Mouse (Mus musculus) gastrocnemius, adult 2 months (tissue): ENCODE results near the gene Pafah1b2. TPM values are rescaled to one million over a fixed set of nuclear protein-coding genes. Genes with fewer than 3 reads are reported as not detected.

Experiments used
- DNase-seq: peaks from one replicate; pipeline ENCODE4 v3.0.0; 2022
- H3K27ac ChIP-seq: fragments of 200-600 bp; 2 replicates; pipeline ENCODE4 v1.8.1; 2022; ENCODE audit warnings: mild to moderate bottlenecking
- H3K4me3 ChIP-seq: fragments of 200-600 bp; 2 replicates; pipeline ENCODE4 v1.8.1; 2022; ENCODE audit warnings: mild to moderate bottlenecking, moderate library complexity
- CTCF ChIP-seq: fragments of 200-600 bp; IDR thresholded peaks from 2 replicates; pipeline ENCODE4 v1.8.1; 2022; ENCODE audit warnings: antibody characterized with exemption, mild to moderate bottlenecking, moderate library complexity
- intact Hi-C: fragments of 180-260 bp; cut with DNase I; formaldehyde crosslinking; loops from one replicate; pipeline ENCODE4 v1.15.1; 2025
- long read RNA-seq, 2 experiments: library from polyadenylated mRNA; stranded (forward); transcript quantifications; one replicate each; pipeline ENCODE4 v2.0.0; 2021
- total RNA-seq, 2 experiments: library from RNA; stranded (reverse); gene quantifications; 2 replicates each; pipeline ENCODE4 v1.2.3; 2021

Pafah1b2 gene
- 10 to 100 TPM; 28.0 to 29.5 TPM for total RNA-seq
- long read RNA-seq, experiment 1, full-length matches to known transcripts: 42 of 44 reads
- long read RNA-seq, experiment 1, partial matches to known transcripts: 0 of 44 reads
- long read RNA-seq, experiment 1, other reads (novel, unspliced or antisense): 2 of 44 reads
- long read RNA-seq, experiment 2, full-length matches to known transcripts: 28 of 38 reads
- long read RNA-seq, experiment 2, partial matches to known transcripts: 0 of 38 reads
- long read RNA-seq, experiment 2, other reads (novel, unspliced or antisense): 10 of 38 reads

DNA sequence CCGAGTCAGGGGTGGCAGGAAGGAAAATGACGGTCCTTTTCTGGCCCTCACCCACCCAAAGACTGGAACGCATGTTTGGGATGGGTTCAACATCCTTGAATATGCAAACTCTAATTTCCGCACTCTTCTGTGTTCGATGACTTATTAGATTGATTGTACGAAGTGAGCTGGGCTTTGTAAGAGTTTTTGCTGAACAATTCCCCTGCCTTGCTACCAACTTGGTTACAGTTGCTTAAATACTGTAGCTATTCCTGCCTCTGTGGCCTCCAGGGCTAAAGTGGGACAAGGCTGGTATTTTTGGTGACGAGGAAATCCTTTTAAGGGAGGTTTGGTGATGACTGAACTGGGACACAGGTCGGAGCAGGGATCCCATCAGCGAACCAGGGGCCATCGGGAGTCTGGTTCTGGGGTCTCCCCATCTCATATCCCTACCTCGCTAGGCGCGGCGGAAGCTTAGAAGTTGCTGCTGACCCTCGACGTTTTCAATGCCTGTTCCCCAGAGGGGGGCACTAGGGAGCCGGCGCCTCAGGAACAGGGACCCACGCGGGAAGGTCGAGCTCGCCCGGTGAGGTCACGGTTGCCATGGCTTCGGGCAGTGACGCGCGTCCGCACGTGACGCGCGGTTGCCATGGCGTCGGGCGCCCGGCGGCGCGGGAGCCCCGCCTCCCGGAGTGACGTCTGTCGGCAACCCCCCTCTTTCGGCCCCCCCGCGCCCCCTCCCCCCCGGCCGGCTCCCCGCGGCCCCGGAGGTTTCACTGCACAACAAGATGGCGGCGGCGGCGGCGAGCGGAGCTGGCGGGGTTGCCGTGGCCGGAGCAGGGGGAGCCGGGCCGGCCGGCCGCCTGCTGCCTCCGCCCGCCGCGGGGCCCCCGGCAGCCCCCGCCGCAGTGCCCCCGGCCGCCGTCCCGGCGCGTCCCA lies at the start of gene Pafah1b2, which contains the start of gene Sik3:
Gene Pafah1b2, minus strand, starts transcription at position 600 of the 918 bp plus-strand sequence.
Gene Sik3, plus strand, starts transcription at position 730 of the 918 bp plus-strand sequence.
- peak; percentile 97 for DNase-seq
- intact Hi-C loops: loop anchor here (5.0 kb wide), 1 partner anchor 70 kb away; no protein-coding TSS in a partner anchor
- peak; percentile 87 for TF ChIP-seq CTCF
- Histone ChIP-seq H3K27ac (peak within 1 kb of the TSS; percentile 99), H3K4me3 (peak within 1 kb of the TSS; percentile 100)

DNA sequence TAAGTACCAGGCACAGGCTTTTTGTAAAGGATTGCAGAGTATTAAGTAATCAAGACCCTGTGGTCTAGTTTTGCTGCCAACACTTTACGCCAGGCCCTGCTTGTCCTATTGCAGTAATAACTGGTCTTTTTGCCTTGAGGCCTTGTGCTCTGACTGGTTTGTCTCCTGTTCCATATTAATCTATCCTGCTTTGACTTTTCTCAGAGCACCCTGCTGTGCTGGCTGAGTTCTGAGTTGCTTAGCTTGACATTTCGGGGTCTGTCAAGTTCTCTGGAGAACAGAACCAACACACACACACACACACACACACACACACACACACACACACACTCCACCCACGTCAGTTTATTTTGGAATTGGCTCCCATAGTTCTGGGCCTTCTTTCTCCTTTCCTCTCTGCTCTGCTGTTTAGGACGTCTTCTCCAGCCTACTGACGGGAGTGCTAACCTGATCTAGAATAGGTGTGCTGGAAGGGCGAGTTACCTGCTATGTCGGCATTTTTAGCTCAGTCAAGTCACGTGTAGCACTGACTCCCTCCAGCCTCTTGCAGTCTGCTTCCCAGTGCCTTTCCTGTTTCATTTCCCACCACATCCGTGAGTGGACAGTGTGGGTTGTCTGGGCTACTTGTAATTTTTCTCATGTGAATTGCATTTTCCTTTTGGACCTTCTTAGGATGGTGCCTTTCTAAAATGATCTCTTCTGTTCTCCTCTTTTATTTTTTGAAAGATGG lies 49.4 kb upstream of the Pafah1b2 start:
- Histone ChIP-seq H3K27ac (peak overlapping the region; percentile 56), H3K4me3 (no peak overlapping the region)
- intact Hi-C loops: no loop called here
- TF ChIP-seq CTCF: no peak
- DNase-seq: peak; percentile 48

DNA sequence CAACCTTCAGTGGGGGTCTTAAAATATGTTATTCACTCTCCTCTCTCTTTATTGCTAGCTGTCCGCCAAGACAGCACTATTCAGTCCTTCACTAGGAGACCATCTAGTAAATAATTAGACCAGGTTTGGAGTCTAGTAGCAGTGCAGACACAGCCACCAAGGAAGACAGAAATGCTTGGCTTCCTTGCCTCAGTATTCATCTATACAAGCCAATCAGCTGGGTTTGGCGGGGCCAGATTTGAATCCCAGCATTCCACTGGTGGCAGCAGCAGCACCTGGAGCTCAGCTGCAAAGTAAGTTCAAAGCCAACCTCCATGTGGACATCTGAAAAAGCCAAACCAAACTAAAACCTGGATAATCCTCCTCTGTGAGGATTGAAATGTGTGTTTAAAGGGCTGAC lies 47.8 kb upstream of the Pafah1b2 start:
- no peak overlapping the region for H3K4me3 ChIP-seq
- no peak for DNase-seq
- no peak for TF ChIP-seq CTCF
- intact Hi-C loops: no loop called here
- H3K27ac ChIP-seq: no peak overlapping the region

GRCm38 (mm10) chr9:46058065-46058464 lies 45.6 kb upstream of the Pafah1b2 start:
- DNase-seq: no peak
- no peak overlapping the region for H3K27ac ChIP-seq
- H3K4me3 ChIP-seq: no peak overlapping the region
- intact Hi-C loops: loop anchor here (2.0 kb wide), 1 partner anchor 39 kb away; no protein-coding TSS in a partner anchor
- TF ChIP-seq CTCF: no peak

GRCm38 (mm10) chr9:46053014-46053666 lies 40.6 kb upstream of the Pafah1b2 start:
- TF ChIP-seq CTCF: no peak
- no peak for DNase-seq
- Histone ChIP-seq H3K27ac (no peak overlapping the region; the same call in 1 of the 2 replicates), H3K4me3 (no peak overlapping the region)
- intact Hi-C loops: no loop called here

DNA sequence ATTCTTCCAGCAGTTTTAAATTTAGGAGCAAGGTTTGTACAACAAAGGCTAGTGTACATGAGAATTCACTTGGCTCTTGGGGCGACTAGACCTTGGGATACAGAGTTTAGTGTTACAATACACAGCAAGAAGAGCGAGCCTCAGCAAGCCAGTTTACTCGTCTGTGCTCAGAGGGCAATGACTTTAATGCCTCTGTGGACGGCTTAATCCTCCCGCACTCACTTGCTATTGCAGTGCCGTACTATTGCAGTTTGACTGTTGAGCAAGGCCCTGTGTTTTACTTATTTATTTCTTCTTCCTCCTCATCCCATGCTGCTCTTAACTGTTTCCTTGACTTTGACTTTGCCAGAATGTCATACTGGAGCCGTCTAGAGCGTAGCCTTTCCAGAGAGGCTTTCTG lies 37.7 kb upstream of the Pafah1b2 start:
- DNase-seq: no peak
- intact Hi-C loops: no loop called here
- no peak overlapping the region for H3K27ac ChIP-seq
- no peak for TF ChIP-seq CTCF
- no peak overlapping the region for H3K4me3 ChIP-seq

DNA sequence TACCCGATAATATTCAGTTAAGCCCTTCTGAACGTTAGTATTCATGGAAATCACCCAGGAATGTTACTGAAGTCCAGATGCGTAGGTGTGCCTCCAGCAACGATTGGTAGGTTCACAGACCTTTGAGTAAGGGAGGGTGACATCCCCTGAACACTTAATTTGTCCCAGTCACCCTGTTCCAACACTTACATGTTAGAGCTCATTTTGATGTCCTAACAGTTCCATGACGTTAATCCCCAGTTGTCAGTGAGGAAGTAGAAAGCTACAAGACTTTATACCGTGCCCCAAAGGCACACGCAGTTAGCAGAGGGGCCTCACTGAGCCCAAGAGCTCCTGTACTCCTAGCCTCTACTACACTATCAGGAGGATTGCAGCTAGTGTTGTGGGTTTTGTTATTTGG lies 37.0 kb upstream of the Pafah1b2 start:
- intact Hi-C loops: no loop called here
- DNase-seq: no peak
- Histone ChIP-seq H3K27ac (no peak overlapping the region), H3K4me3 (no peak overlapping the region)
- no peak for TF ChIP-seq CTCF

- Histone ChIP-seq H3K27ac (no peak overlapping the region), H3K4me3 (no peak overlapping the region)
- no peak for DNase-seq
- TF ChIP-seq CTCF: no peak
- intact Hi-C loops: no loop called here
Measured at GRCm38 (mm10) chr9:46046724-46047517, 34.4 kb upstream of the Pafah1b2 start.

GRCm38 (mm10) chr9:46043626-46044025 lies 31.1 kb upstream of the Pafah1b2 start:
- no peak for DNase-seq
- intact Hi-C loops: no loop called here
- Histone ChIP-seq H3K27ac (no peak overlapping the region), H3K4me3 (no peak overlapping the region)
- no peak for TF ChIP-seq CTCF

DNA sequence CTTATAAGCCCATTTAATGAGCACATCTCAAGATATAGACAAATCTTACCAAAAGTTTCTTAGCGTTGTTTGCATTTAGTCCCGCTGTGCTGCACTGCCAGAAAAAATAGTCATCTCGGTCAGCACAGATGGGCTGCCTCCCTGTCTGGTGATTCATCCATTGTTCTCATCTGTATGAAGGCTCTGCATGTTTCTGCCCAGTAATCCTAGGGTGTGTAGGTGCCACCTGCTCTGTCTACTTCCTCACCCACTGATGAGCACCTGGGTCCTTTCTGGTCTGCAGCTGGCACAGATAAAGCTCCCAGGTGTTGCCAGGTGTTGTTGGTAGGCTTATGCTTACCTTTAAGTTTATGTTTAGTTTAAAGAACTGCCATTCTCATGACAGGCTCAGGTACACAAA lies 29.9 kb upstream of the Pafah1b2 start:
- intact Hi-C loops: no loop called here
- no peak for DNase-seq
- Histone ChIP-seq H3K4me3 (no peak overlapping the region), H3K27ac (no peak overlapping the region)
- no peak for TF ChIP-seq CTCF

DNA sequence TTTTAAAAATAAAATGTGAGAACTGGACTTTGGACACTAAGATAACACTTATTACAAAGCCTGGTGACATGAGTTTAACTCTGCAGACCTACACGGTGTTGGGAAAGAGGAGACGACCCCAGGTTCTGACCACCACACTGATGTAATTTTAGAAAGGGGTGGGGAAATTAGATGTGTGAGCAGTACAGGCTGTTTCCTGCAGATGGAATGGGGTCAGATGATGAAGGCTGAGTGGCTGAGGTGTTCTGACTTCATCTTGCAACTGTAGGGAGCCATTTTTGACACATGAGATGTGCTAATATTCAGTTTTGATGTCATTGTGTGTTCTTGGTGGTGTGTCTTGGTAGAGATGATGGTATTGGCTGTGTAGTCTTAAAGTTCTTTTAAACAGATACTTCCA lies 28.7 kb upstream of the Pafah1b2 start:
- DNase-seq: no peak
- intact Hi-C loops: no loop called here
- H3K4me3 ChIP-seq: no peak overlapping the region
- no peak for TF ChIP-seq CTCF
- H3K27ac ChIP-seq: no peak overlapping the region

DNA sequence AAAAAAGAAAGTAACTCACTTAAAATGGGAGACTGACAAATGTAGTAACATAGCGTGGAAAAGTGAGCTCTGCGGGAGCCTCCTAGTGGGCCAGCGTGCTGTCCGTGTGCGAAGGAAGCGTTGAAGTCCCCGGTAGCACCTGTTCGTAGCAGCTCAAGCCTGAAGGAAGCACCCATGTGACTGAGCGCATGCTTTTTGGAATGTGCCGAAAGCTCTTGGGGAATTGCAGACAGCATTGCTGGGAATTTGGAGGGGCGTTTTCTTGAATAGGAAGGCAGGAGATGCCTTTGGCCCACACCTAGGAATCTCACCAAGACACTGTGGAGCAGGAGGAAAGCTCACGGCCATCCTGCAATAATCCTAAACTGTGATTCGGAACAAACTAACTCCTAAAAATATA lies 26.3 kb upstream of the Pafah1b2 start:
- no peak for DNase-seq
- intact Hi-C loops: no loop called here
- no peak for TF ChIP-seq CTCF

More for the DNA sequence above, 26.3 kb upstream of the Pafah1b2 start:
- Histone ChIP-seq H3K27ac (no peak overlapping the region), H3K4me3 (no peak overlapping the region)
